Mouse (Mus musculus): ENCODE results near the gene Cyp11a1.

GRCm38 (mm10) chr9:57971413-57971812 lies 34.8 kb upstream of the Cyp11a1 start:
- TF ChIP-seq CTCF (IDR thresholded peaks at IDR 0.05; ENCODE audit: control insufficient read depth, insufficient read depth, insufficient replicate concordance, low read depth, low read length) (no peak), POLR2A (IDR thresholded peaks at IDR 0.05; ENCODE audit: control insufficient read depth, low read depth, low read length) (no peak)
